Mouse (Mus musculus) adrenal gland, postnatal 14 days (tissue): ENCODE measurements around the gene Vmn2r105. TPM values are rescaled to one million over a fixed set of nuclear protein-coding genes. Genes with fewer than 3 reads are reported as not detected.

Experiments used
- DNase-seq: peaks from one replicate; pipeline ENCODE4 v3.0.0; 2021; ENCODE audit warnings: mixed read lengths
- long read RNA-seq, 2 experiments: library from polyadenylated mRNA; stranded (forward); transcript quantifications; one replicate each; pipeline ENCODE4 v2.0.0; 2021
- total RNA-seq: library from RNA; stranded (reverse); gene quantifications from 2 replicates; pipeline ENCODE4 v1.2.3, GENCODE M21; 2021

The Vmn2r105 gene
- total RNA-seq, result not detected in 2 replicates
- long read RNA-seq, experiment 1, result 0 reads
- long read RNA-seq, experiment 2, result 0 reads

DNA sequence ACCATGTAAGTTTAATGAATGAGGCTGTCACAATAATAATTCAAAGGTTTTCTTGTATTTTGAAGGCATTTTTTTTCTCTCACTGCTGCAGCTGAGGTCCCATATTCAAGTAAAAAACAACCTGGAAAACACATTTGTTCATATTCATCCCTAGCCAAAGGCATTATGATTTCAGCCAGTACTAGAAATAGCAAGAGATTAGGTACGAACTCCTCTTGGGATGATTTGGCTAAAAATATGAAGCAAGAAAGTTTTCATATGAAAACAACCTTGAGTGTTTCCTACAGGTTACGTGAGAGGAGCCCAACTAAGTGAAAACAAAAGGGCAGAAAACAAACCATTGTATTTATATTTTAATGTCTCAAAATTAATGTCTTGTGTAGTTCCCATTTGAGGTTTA lies at the start of gene Vmn2r105:
TSS of gene Vmn2r105 (minus strand) at position 101 of the 400 bp plus-strand sequence.
- no peak for DNase-seq

DNA sequence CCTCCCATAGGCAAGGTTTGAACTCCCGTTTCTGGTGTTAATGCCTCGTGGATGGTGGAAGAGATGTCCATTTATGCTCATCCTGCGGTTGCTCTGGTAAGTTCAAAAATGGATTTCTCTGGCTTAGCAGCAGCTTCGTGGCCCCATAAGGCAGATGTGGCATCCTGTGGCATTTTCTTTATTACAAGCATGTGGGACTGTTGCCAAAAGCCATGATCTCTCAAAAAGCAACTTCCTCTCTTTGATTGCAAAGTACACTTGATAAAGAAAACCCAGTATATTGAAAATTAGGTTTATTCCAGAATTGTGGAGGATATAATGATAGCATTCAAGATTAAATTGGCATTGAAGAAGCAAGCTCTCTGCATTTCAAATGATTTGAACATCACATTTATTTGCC lies 20.7 kb upstream of the Vmn2r105 start:
- DNase-seq, result no peak

DNA sequence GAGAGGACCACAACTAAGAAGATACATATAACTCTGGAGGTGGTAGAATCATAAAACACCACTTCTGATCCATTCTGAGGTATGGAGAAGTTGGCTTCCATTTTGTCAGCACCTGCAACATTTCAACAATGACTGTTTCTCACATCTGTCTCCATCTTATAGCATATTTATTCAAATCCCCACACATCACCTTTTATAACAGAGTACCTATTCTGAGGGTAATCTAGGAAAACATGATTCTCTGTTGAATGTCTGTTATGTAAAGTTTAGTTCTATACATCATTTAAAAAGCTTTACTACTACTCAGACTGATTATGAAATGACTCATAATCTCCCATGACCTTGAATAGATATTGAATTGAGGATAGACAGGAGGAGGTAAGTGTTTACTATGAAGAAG lies 51.9 kb downstream of the Vmn2r105 start, which contains the start of gene Fpr-rs6:
TSS of gene Fpr-rs6 (minus strand) at position 101 of the 400 bp plus-strand sequence.
- DNase-seq, result no peak

Other genes starting within 250 kb of the Vmn2r105 start
- not detected in 2 replicates for gene Vmn2r104, start 186.7 kb downstream of the Vmn2r105 start, total RNA-seq
- gene Fpr-rs7, start 120.8 kb downstream of the Vmn2r105 start, total RNA-seq, result not detected in 2 replicates
- not detected in 2 replicates for gene Fpr-rs6, start 52.0 kb downstream of the Vmn2r105 start, total RNA-seq
- gene Vmn2r106, start 50.5 kb upstream of the Vmn2r105 start, total RNA-seq, result not detected in 2 replicates
- gene Vmn2r107, start 110.2 kb upstream of the Vmn2r105 start, total RNA-seq, result not detected in 2 replicates
- not detected in 2 replicates for gene Vmn1r224, start 179.1 kb upstream of the Vmn2r105 start, total RNA-seq
- not detected in 2 replicates for gene Vmn2r108, start 246.3 kb upstream of the Vmn2r105 start, total RNA-seq